Mouse (Mus musculus) mesoderm, embryonic 11.5 days (tissue): ENCODE measurements around the gene Atp1a4.
A peak's percentile ranks its signal among the peaks of the same experiment; 100 is the strongest.

Experiments
- DNase-seq: peaks from one replicate; pipeline ENCODE4 v3.0.0-alpha.2; 2012; ENCODE audit warnings: low read depth, low spot score

The Atp1a4 gene

DNA sequence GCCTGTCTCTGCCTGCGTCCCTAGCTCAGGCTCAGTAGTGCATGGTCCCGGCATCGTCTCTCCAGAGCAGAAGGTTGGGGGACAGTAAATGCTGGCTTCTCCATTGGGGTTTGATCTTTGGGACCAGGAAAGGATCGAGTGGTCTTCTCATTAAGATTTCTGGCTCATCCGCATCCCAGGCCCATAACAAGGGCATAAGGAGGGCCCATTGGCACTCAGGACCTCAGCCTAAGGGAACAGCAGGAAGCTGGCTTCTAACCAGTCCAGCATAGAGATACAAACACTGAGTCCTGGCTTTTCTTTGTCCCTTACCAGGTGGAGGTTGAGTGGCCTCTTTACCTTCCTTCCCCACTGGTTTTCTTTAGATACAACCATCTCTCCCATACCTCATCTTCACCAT, 60.4 kb downstream of the Atp1a4 start:
- no peak for DNase-seq

DNA sequence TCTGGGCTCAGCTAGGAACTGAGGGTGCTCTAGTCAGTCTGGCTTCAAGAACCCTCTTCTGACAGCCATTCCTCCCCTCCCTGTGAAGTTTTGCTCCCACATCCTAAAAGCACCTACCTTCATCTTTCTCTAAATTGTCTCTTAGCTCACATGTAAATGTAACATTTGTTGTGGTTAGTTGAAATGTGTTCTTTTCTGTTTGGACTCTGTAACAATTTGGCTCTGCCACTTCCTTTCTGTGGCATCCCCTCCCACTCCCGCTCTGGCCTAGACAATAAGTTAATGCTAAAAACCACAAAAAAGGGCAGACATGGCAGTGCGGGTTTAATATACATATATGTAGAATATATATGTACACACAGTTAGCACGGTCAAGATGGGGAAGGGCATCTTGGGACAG, 61.1 kb downstream of the Atp1a4 start:
- no peak for DNase-seq

DNA sequence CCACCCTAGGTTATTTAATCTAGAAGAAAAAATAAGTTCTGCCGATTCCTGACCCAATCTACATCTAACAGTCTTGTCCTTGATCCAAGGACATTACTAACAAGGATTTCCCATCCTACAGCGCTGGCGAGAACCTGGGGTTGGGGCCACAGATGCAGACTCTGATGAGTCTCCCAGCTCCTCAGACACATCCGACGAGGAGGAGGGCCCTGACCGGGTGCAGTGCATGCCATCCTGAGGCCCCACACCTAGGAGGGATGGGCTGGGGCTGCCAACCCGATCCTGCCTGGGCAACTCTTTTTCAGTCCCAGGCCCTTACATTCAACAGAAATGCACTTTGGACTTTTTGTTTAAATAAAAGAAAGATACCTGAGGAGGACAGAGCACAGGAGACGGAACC, 63.8 kb downstream of the Atp1a4 start:
- no peak for DNase-seq

DNA sequence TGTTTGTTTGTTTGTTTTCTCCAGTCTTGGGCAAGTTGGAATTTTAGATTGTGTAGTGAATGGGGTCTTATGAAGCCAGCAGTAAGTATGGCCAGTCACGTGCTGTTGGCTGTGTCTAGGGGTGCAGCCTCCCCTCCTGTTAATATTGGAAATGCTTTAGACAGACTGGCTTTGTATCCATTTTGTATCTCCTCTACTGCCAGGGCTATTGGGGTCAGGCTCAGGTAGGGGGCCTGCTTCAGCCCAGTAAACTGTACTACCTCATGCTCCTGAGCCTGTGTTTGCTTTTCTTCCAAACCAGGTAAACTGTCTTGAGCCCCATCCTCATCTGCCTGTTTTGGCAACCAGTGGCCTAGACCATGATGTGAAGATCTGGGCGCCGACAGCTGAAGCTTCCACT, 66.0 kb downstream of the Atp1a4 start:
- no peak for DNase-seq

DNA sequence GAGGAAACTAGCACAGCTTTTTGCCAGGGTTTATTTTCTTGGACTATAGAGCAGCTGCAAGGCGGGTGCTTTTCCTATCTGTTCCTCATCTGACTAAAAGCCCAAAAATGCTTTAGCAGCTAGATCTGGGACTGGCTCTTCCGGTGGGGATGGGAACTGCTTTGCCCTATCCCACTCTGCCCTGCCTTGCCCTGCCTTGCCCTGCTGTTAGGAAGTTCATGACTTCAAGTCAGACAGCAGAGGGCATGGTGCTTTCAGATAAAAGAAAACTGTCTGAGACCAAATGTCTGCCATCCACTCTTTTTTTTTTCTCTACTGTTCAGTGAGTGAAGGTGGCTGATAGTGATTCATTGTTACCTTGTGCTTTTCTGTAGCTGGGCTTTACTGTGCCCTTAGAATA, 66.6 kb downstream of the Atp1a4 start:
- no peak for DNase-seq

DNA sequence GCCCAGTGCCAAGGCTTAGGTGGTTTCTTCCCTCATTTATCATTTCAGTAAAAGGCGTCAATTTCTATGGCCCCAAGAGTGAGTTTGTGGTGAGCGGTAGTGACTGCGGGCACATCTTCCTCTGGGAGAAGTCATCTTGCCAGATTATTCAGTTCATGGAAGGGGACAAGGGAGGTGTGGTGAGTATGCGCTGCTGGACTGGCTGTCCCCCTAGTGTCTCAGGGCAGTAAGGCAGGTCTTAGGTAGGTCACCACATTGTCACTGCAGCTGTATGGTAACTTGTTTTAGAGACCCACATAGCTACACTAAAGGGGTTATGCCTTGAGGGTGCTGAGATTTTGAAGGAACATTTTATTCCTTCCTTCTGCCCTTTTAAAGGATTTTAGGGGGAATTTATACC, 69.3 kb downstream of the Atp1a4 start:
- peak; percentile 38 for DNase-seq

DNA sequence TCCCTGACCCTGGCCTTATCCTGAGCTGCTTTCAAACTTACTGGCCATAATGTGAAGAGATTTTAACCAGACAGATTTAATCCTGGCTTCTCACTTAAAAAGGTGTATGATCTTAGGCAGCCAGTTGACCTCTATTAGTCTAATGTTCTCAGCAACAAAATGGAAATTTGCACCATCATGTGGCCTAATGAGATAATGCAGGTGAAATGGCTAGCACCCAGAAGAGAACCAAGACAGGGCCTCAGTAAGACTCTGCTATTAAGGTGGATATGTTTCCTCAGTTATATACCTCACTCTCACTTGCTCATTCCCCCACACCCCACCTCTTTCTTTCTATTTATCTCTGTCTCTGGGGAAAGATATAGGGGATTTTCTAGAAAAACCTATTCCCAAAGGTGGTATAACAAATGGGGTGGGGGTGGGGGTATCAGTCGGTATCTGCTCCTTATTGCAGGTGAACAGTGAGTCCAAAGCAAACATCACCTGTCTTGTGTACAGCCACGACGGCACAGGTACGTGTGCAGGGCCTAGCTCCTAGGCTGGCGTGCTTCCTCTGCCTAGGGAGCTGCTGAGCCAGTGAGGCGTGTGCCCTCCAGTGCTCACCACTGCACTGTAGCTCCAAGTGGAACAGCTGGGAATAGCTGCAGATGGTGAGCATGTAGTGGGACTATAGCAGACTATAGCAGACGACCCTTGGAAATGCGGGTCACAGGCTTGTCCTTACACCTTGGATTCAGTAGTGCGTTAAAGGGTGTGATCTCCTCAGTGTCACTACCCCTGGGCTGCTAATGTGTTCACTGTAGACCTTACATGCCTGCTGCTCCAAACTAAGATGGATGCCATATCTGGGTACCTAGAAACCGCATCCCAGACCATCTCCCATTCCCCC, 71.6 kb downstream of the Atp1a4 start:
- no peak for DNase-seq

- DNase-seq, result no peak
Measured at GRCm38 (mm10) chr1:172183915-172184314, 74.3 kb downstream of the Atp1a4 start.

GRCm38 (mm10) chr1:172183056-172183455, 75.2 kb downstream of the Atp1a4 start:
- DNase-seq, result no peak

GRCm38 (mm10) chr1:172181777-172182176, 76.4 kb downstream of the Atp1a4 start:
- no peak for DNase-seq

DNA sequence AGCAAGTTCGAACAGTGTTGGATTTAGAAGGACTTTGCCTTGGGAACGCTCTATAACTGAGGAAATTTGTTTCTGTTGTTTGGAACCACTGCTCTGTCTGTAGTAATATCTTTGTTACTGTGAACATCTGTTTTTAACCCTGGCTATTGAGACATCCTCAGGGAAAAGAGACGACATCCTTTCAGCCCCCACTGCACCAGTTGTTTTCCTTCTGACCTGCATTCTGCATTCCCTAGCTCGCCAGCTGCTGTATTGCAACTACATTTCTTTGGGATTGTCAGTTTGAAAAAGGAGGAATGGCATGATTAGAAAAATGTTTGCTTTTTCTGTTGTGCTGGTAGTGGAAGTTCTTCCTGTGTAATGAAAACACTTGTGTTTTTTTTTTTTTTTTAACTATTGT, 77.3 kb downstream of the Atp1a4 start:
- DNase-seq, result no peak

DNA sequence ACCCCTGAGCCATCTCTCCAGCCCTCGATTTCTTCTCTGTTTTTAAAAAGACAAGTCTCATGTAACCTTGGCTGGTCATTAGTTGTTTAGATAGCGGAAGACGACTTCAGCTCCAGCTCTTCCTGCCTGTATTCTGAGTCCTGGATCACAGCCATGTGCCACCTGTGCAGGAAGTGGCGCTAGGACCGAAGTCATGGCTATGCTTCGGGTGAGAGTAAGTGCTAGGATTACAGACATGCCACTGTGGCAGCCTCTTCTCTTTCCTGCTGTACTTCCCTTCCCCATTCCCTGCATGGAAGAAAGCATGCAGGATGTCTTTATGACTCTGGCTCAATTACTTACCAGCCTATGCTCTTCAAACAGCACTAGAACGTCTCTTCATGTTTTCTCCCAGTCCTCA, 79.1 kb downstream of the Atp1a4 start:
- DNase-seq, result no peak

DNA sequence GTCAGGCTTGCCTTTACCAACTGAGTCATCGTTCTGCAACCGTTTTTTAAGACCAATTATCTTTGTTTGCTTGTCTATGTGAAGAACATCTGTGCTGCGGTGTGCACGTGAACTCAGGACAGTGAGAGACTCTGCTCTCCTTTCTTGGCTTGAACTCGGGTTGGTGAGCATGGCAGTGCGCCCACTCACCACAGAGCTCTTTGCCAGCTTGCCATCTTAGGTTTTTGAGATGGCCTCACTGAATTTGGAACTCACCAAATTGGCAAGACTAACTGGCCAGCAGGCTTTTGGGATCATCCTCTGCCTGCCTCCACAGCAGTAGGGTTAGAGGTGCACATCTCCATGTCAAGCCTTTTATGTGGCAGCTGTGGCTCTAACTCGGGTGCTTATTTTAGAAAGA, 80.4 kb downstream of the Atp1a4 start:
- no peak for DNase-seq
